Mouse (Mus musculus): Measurements from ENCODE around the gene Oit1.

Oit1 gene

GRCm38 (mm10) chr14:8304082-8304481 lies 74.5 kb downstream of the Oit1 start:
- in situ Hi-C loops (cut with MseI, MboI), result no loop called here

- in situ Hi-C loops (cut with MseI, MboI), result no loop called here
Observed at GRCm38 (mm10) chr14:8302687-8303086, 75.9 kb downstream of the Oit1 start.

GRCm38 (mm10) chr14:8300281-8300680 lies 78.3 kb downstream of the Oit1 start:
- in situ Hi-C loops (cut with MseI, MboI), result no loop called here

Data from mouse trophoblast stem cell (cell line).